Mouse (Mus musculus) small intestine, adult 10 weeks (tissue): ENCODE measurements around the gene Gm4871. TPM values are rescaled to one million over a fixed set of nuclear protein-coding genes. Genes with fewer than 3 reads are reported as not detected.

Source experiments
- polyA plus RNA-seq: library from polyadenylated mRNA; stranded (reverse); fragments of 350-450 nt; fragmentation: Illumina TruSeq; extraction: RNeasy Lipid Tissue Mini Kit (QIAGEN cat#74804); gene quantifications from one replicate; pipeline ENCODE4 v1.2.3, GENCODE M21; 2014; ENCODE audit warnings: low replicate concordance

Gene Gm4871
- polyA plus RNA-seq, result not detected

DNA sequence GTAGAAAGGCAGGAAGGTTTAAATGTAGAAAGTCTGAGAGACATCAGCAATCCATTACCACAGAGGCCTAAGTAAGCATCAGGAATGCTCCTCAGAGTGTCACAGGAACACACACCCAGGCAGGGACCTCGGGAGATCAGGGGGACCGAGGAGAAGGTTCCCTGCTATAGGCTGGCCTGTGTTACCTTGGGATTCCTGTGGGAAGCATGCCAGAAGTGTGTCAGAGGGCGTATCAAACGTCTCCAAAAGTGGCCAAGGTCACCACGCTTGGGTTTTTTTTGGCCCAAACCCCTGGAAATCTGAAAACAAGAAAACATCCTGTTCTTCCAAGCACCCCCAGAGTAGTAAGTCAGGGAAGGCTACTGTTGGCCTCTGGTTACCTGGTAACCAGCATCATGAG lies at the start of gene Gm4871:
TSS of gene Gm4871 (minus strand) at position 364 of the 400 bp plus-strand sequence.

DNA sequence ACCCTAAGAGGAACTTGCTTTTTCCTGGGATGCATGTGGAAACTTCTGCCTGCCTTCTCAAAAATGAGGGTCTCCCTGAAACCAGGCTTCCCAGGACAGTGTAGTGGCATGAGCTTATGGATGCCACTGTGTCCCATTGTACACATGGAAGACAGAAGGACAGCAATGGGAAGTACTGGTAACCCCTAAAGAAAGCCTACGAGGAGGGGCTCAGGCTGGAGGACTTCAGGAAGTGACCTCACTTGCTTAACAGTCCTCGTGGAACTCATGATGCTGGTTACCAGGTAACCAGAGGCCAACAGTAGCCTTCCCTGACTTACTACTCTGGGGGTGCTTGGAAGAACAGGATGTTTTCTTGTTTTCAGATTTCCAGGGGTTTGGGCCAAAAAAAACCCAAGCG lies 10.1 kb upstream of the Gm4871 start, which contains the start of gene 1700018F24Rik:
TSS of gene 1700018F24Rik (plus strand) at position 301 of the 400 bp plus-strand sequence.

Other genes starting within 250 kb of the Gm4871 start
- gene Smurf1, start 66.9 kb downstream of the Gm4871 start, polyA plus RNA-seq, result 5.8 TPM
- not detected for gene 1700018F24Rik, start 10.2 kb upstream of the Gm4871 start, polyA plus RNA-seq
- 17.5 TPM for gene Arpc1a, start 51.1 kb upstream of the Gm4871 start, polyA plus RNA-seq
- not detected for gene Kpna7, start 51.3 kb upstream of the Gm4871 start, polyA plus RNA-seq
- 76.0 TPM for gene Arpc1b, start 81.5 kb upstream of the Gm4871 start, polyA plus RNA-seq
- 17.9 TPM for gene Pdap1, start 107.5 kb upstream of the Gm4871 start, polyA plus RNA-seq
- gene Bud31, start 107.6 kb upstream of the Gm4871 start, polyA plus RNA-seq, result 258 TPM
- 0.59 TPM for gene Ptcd1, start 134.4 kb upstream of the Gm4871 start, polyA plus RNA-seq
- gene Cpsf4, start 134.5 kb upstream of the Gm4871 start, polyA plus RNA-seq, result 2.2 TPM
- 10.2 TPM for gene Atp5j2, start 159.3 kb upstream of the Gm4871 start, polyA plus RNA-seq
- 2.5 TPM for gene Zkscan14, start 169.1 kb upstream of the Gm4871 start, polyA plus RNA-seq
- 6.4 TPM for gene Zkscan5, start 171.8 kb upstream of the Gm4871 start, polyA plus RNA-seq
- gene Zfp655, start 199.0 kb upstream of the Gm4871 start, polyA plus RNA-seq, result 89.0 TPM
- not detected for gene Zscan25, start 247.7 kb upstream of the Gm4871 start, polyA plus RNA-seq